Mouse (Mus musculus) heart, embryonic 14.5 days (tissue): Measurements from ENCODE around the gene Fzd4. TPM values are rescaled to one million over a fixed set of nuclear protein-coding genes. Genes with fewer than 3 reads are reported as not detected.

ENCODE experiments used
- ATAC-seq: fragments of 200-750 bp; cut with Nextera tagmentation; 2 replicates; pipeline ENCODE4 v1.8.0; 2017; ENCODE audit warnings: low read depth, moderate TSS enrichment; ENCODE audit not compliant: insufficient number of reproducible peaks, insufficient read depth, low FRiP score
- H3K27ac ChIP-seq, 2 experiments: fragments of 200-500 bp in 1 of 2; fragments of 300-500 bp in 1 of 2; sonication (generic) in 1 of 2; replicated peaks in 1 of 2; 2 replicates each; pipeline ENCODE4 v1.5.1; 2012 to 2014; ENCODE audit warnings: low read depth in 2 of 2, low read length in 2 of 2, control low read depth in 1 of 2, mild to moderate bottlenecking in 1 of 2, mixed read lengths in 1 of 2; ENCODE audit not compliant: control insufficient read depth in 1 of 2, insufficient read depth in 1 of 2
- H3K27me3 ChIP-seq: fragments of 300-500 bp; sonication (generic); 2 replicates; pipeline ENCODE4 v1.6.1; 2014; ENCODE audit warnings: mild to moderate bottlenecking, low read length, control low read depth; ENCODE audit not compliant: control insufficient read depth, insufficient read depth
- H3K36me3 ChIP-seq: fragments of 300-500 bp; sonication (generic); 2 replicates; pipeline ENCODE4 v1.6.1; 2014; ENCODE audit warnings: mild to moderate bottlenecking, control low read depth, low read length, mixed read lengths; ENCODE audit not compliant: control insufficient read depth, insufficient read depth
- H3K4me1 ChIP-seq, 2 experiments: fragments of 200-500 bp in 1 of 2; fragments of 300-500 bp in 1 of 2; sonication (generic) in 1 of 2; 2 replicates each; pipeline ENCODE4 v1.6.1; 2012 to 2014; ENCODE audit warnings: low read length in 2 of 2, control low read depth in 1 of 2, mixed read lengths in 1 of 2; ENCODE audit not compliant: control insufficient read depth in 2 of 2, insufficient read depth in 2 of 2
- H3K4me2 ChIP-seq: fragments of 300-500 bp; sonication (generic); 2 replicates; pipeline ENCODE4 v1.6.1; 2014; ENCODE audit warnings: mild to moderate bottlenecking, low read length
- H3K4me3 ChIP-seq, 2 experiments: fragments of 200-500 bp in 1 of 2; fragments of 300-500 bp in 1 of 2; sonication (generic) in 1 of 2; 2 replicates each; pipeline ENCODE4 v1.5.1; 2012 to 2014; ENCODE audit warnings: low read length in 2 of 2, mild to moderate bottlenecking in 2 of 2, control low read depth in 1 of 2, low read depth in 1 of 2, moderate library complexity in 1 of 2; ENCODE audit not compliant: control insufficient read depth in 1 of 2, insufficient read depth in 1 of 2
- H3K9ac ChIP-seq: fragments of 300-500 bp; sonication (generic); 2 replicates; pipeline ENCODE4 v1.6.1; 2014; ENCODE audit warnings: mild to moderate bottlenecking, low read length
- H3K9me3 ChIP-seq: fragments of 300-500 bp; sonication (generic); 2 replicates; pipeline ENCODE4 v1.6.1; 2016; ENCODE audit warnings: low read length, control low read depth; ENCODE audit not compliant: control insufficient read depth
- WGBS: fragments of 180-500 bp; shearing (Covaris S2); extraction: QIAGEN DNeasy Blood & Tissue Kit; methylation state at CpG from one replicate; pipeline ENCODE4 v1.1.7; 2014; 5-methylcytosine and 5-hydroxymethylcytosine counted together
- polyA plus RNA-seq: library from polyadenylated mRNA; unstranded; fragments of >200 nt; fragmentation: Nextera tagmentation; extraction: Ambion mirVana; gene quantifications from 2 replicates; pipeline ENCODE4 v1.2.1, GENCODE M21; 2014

Gene Fzd4
- polyA plus RNA-seq, 1 experiment from 2014 or later, result 13.2 TPM

- WGBS, result 16% methylated on average over 3 of the region's 3 CpGs
- Histone ChIP-seq H3K9ac (no peak overlapping the region), H3K36me3 (no peaks in the 10 kb centered on the region), H3K4me3 (no peak overlapping the region), H3K4me2 (peak overlapping the region; percentile 7; the same call in 1 of the 2 replicates), H3K4me1 (peaks cover 13 to 29% of the 10 kb centered on the region in 2 experiments), H3K9me3 (no peaks in the 10 kb centered on the region), H3K27ac (peak overlapping the region; percentile 60 to 70), H3K27me3 (no peaks in the 10 kb centered on the region)
- peak; percentile 77; the same call in 1 of the 2 replicates for ATAC-seq
Observed at GRCm38 (mm10) chr7:89461351-89461750, 57.2 kb downstream of the Fzd4 start.

Other genes with a start within 250 kb of the Fzd4 start
- 28.4 and 29.4 TPM in 2 replicates for gene Tmem135, start 133 bp upstream of the Fzd4 start, polyA plus RNA-seq
- gene Prss23, start 122.8 kb downstream of the Fzd4 start, polyA plus RNA-seq, result 30.1 and 38.0 TPM in 2 replicates
- 6.5 and 6.7 TPM in 2 replicates for gene Me3, start 228.0 kb downstream of the Fzd4 start, polyA plus RNA-seq